Mouse (Mus musculus) kidney, adult 8-10 months (tissue): Measurements from ENCODE around the gene Kcnk2.

Experiments
- DNase-seq, 2 experiments: peaks; one replicate each; pipeline ENCODE4 v3.0.0; 2022

Gene Kcnk2

GRCm38 (mm10) chr1:189214477-189214876, 187.6 kb downstream of the Kcnk2 start:
- no peak for DNase-seq

GRCm38 (mm10) chr1:189209715-189210108, 192.4 kb downstream of the Kcnk2 start:
- DNase-seq = no peak

GRCm38 (mm10) chr1:189209029-189209714, 192.9 kb downstream of the Kcnk2 start:
- no peak for DNase-seq

GRCm38 (mm10) chr1:189208605-189209004, 193.5 kb downstream of the Kcnk2 start:
- DNase-seq = no peak

GRCm38 (mm10) chr1:189195758-189196157, 206.3 kb downstream of the Kcnk2 start:
- DNase-seq = no peak

GRCm38 (mm10) chr1:189187737-189188390, 214.2 kb downstream of the Kcnk2 start:
- no peak for DNase-seq

- DNase-seq = no peak
Observed at GRCm38 (mm10) chr1:189185206-189185750, 216.8 kb downstream of the Kcnk2 start.

- no peak for DNase-seq
Observed at GRCm38 (mm10) chr1:189177746-189178145, 224.3 kb downstream of the Kcnk2 start.

GRCm38 (mm10) chr1:189173479-189173878, 228.6 kb downstream of the Kcnk2 start:
- DNase-seq = no peak

GRCm38 (mm10) chr1:189171138-189171537, 230.9 kb downstream of the Kcnk2 start:
- DNase-seq = no peak

GRCm38 (mm10) chr1:189165756-189166155, 236.3 kb downstream of the Kcnk2 start:
- DNase-seq = no peak

- no peak for DNase-seq
Observed at GRCm38 (mm10) chr1:189165141-189165540, 236.9 kb downstream of the Kcnk2 start.

GRCm38 (mm10) chr1:189164721-189165120, 237.4 kb downstream of the Kcnk2 start:
- DNase-seq = no peak

GRCm38 (mm10) chr1:189164241-189164640, 237.8 kb downstream of the Kcnk2 start:
- DNase-seq = no peak
